Mouse (Mus musculus) testis, postnatal 10 days (tissue): Measurements from ENCODE around the gene Cd151.

ENCODE experiments used
- DNase-seq: peaks from one replicate; pipeline ENCODE4 v3.0.0; 2021; ENCODE audit warnings: low spot score

Gene Cd151

GRCm38 (mm10) chr7:141457986-141458660 is 9.1 kb upstream of the Cd151 start:
- peak; percentile 73 for DNase-seq

DNA sequence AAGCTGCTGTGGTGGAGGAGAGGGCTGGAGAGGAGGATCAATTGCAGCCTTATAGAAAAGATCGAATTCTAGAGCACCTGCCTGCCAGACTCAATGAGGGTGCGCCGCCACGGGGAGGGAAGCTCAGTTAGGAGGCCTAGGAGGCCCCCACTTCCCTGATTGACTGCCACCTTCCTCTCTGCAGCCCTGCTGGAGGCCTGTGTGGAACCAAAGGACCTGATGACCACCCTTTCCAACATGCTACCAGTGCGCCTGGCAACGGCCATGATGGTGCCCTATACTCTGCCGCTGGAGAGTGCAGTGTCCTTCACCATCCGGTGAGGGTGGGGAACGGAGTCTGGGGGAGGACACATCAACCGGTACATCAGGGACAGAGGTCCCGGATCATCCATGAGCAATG is 8.5 kb upstream of the Cd151 start:
- DNase-seq, result peak; percentile 45

DNA sequence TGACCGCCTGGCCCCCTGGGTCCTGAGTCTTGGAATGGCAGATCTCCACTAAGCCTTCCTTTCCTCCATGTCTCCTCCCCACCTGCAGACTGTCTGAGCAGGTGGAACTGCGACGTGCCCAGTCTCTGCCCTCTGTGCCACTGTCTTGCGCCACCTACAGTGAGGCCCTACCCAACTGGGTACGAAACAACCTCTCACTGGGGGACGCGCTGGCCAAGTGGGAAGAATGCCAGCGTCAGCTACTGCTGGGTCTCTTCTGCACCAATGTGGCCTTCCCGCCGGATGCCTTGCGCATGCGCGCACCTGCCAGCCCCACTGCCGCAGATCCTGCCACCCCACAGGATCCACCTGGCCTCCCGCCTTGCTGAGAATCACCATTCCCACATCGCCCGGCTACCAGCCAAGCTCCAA is 7.9 kb upstream of the Cd151 start:
- peak; percentile 44 for DNase-seq

DNA sequence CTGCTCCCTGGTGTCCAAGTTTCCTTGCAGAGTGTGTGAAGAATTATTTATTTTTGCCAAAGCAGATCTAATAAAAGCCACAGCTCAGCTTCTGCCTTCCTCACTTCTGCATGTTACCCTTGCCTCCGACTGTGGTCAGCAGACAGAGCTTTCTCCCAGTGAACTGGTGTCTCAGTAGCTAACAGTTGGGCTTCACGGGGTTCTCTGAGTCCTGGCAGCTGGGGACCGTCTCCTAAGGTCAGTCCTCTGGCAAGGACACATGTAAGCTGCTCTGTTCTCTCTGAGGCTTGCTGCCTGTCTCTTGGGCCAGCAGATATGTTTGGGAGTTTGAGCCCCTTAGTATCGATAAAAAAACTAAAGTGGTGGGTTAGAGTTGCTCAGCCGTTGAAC is 7.2 kb upstream of the Cd151 start:
- DNase-seq, result no peak

DNA sequence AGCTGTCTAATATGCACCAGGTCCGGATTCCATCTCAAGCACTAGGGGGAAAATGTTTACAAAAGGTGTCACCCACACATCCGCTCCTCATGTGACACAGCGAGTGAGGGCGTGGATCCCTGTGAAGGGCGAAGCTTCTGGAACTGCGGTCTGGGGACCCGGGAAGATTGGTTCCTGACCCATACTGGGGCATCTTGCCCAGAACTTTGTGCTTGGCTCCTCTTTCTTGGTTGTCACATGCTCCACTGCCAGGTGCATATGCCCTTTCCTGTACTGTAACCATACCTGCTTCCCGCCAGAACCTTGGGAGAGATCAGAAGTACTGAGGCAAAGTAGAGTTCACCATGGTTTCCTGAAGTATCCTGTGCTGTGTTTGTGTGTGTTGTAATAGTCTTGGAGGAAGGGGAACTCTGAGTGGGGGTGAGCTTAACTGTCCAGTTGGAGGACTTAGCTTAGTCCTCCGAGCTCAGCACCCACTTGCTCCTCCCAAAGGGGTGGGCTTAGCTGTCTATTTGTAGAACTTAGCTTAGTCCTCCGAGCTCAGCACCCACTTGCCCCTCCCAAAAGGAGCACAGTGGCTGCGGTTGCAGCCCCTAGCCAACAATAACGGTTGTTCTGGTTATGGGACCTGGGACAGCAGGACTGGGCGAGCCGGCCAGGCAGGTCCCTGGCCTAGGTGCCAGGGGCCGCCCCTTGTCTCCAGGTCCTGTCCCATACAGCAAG is 6.6 kb upstream of the Cd151 start, which contains the start of gene Cracr2b:
Gene Cracr2b, plus strand, starts transcription at position 704 of the 723 bp plus-strand sequence.
- peak; percentile 47 for DNase-seq

- DNase-seq, result peak; percentile 64
Measured at GRCm38 (mm10) chr7:141461521-141462332, 5.5 kb upstream of the Cd151 start.

GRCm38 (mm10) chr7:141462333-141462821 is 4.8 kb upstream of the Cd151 start:
- DNase-seq, result no peak

- no peak for DNase-seq
Measured at GRCm38 (mm10) chr7:141463824-141464602, 3.2 kb upstream of the Cd151 start.

DNA sequence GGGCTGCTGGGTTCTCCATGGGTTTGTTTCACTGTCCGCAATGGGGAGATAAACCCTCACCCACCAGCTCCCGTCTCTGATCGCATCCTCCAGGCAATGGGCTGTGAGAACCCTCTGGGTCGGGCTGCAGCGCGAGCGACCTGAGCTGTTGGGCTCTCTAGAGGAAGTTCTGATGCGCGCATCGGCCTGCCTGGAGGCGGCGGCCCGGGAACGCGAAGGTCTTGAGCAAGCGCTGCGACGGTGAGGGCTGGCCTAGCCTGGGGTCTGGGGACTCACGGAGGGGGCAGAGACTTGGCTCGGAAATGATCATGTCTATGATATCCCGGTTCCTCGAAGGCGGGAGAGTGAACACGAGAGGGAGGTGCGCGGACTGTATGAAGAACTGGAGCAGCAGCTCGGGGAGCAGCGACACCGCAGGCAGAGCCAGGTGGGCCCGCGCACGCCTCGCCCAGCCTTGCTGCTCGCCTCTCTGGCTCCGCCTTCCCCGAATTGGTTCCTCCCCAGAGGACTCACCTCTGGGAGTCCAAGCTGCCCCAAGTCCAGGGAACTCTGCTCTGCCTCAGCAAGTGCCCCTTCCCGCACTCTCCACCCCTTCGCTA is 2.5 kb upstream of the Cd151 start:
- DNase-seq, result no peak

DNA sequence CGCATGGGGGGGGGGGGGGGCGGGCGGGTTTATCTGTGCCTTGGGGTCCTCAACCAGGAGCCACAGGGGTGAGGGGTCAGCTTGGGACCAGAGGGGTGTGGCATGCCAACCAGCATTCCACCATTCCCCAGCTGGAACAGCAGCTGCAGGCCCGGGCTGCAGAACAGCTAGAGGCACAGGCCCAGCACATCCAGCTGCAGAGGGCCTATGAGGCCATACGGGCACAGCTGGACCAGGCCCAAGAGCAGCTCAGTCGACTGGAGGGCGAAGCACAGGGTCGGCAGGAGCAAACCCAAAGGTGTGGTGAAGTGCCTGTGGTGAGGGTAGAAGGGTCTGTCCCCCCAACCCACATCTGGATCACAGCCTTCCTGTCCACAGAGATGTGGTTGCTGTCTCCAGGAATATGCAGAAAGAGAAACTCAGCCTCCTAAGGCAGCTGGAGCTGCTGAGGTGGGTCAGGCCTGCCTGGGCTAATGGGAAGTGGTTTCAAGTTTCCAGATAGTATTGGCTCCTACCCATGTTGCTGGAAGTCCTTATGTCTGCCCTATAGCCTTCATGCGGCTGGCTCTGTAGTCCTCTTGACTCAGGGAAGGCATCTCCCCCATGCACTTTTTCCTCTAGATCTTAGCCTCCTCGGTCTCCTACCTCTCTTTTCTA is 1.7 kb upstream of the Cd151 start:
- peak; percentile 67 for DNase-seq

DNA sequence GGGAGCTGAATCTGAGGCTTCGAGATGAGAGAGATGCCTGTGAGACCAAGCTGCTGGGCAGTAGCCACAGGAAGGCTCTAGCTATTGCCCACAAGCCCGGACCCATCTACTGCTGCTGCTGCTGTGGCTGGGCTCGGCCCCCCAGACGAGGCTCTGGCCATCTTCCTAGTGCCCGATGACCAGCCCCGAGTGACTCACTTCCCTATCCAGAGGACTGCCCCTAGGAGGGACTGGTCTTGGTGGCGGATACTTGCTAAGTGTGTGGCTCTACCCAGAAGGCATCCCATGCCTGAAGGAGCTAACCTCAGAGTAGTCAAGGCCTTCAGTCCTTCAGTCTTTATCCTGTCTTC is 1.2 kb upstream of the Cd151 start:
- DNase-seq, result no peak

- DNase-seq, result no peak
Measured at GRCm38 (mm10) chr7:141466607-141467148, 514 bp upstream of the Cd151 start.

- DNase-seq, result peak; percentile 66
Measured at GRCm38 (mm10) chr7:141468164-141468521, 951 bp downstream of the Cd151 start.

GRCm38 (mm10) chr7:141468522-141469211 is 1.5 kb downstream of the Cd151 start:
- DNase-seq, result peak; percentile 74

GRCm38 (mm10) chr7:141469352-141469751 is 2.2 kb downstream of the Cd151 start:
- no peak for DNase-seq

GRCm38 (mm10) chr7:141469901-141470636 is 2.9 kb downstream of the Cd151 start:
- DNase-seq, result no peak

- no peak for DNase-seq
Measured at GRCm38 (mm10) chr7:141470637-141470944, 3.4 kb downstream of the Cd151 start.

GRCm38 (mm10) chr7:141471236-141471635 is 4.0 kb downstream of the Cd151 start:
- DNase-seq, result no peak

DNA sequence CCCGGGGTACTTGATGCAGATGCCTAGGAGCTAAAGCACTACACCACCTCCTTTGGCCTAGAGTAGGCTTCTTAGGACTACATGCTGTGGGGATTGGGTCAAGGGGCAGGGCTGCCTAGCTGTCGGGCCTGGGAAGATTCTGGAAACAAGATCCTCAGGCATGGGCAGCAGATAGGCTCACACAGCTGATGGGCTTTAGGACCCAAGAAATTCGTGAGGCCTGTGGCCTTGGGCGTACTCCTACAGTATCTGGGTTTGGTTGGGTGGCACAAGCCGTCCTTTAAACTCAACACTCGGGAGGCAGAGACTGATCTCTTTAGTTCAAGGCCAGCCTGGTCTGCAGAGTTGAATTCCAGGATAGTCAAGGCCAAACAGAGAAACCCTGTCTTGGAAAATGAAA is 5.0 kb downstream of the Cd151 start:
- no peak for DNase-seq

DNA sequence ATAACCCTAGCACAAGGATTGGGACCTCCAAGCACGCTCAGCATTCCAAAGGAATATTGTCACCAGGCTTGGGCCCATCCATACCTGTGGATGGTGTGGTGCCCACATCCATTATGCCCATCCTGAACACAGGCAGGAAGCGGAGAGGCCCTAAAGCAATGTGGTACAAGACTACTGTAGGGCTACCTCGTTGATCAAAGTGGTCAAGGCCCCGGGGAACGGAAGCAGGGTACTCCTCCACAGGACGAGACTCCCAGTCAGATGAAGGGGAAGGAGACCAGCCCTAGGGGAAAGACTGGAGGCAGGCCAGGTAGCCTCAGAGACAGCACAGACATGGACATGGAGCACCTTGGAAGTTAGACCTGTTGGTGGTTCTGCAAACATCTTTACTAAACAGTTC is 5.6 kb downstream of the Cd151 start:
- DNase-seq, result no peak
